Mouse (Mus musculus) midbrain, embryonic 12.5 days (tissue): ENCODE measurements around the gene Mmp9. TPM values are rescaled to one million over a fixed set of nuclear protein-coding genes. Genes with fewer than 3 reads are reported as not detected.
A peak's percentile ranks its signal among the peaks of the same experiment; 100 is the strongest.

Experiments
- ATAC-seq: fragments of 200-750 bp; cut with Nextera tagmentation; 2 replicates; pipeline ENCODE4 v1.8.0; 2017; ENCODE audit warnings: low read depth, moderate TSS enrichment, moderate library complexity; ENCODE audit not compliant: low FRiP score
- H3K27ac ChIP-seq: fragments of 300-500 bp; sonication (generic); replicated peaks from 2 replicates; pipeline ENCODE4 v1.5.1; 2016; ENCODE audit warnings: mild to moderate bottlenecking
- H3K27me3 ChIP-seq: fragments of 300-500 bp; sonication (generic); 2 replicates; pipeline ENCODE4 v1.6.1; 2016; ENCODE audit warnings: mild to moderate bottlenecking
- H3K36me3 ChIP-seq: fragments of 300-500 bp; sonication (generic); 2 replicates; pipeline ENCODE4 v1.6.1; 2016
- H3K4me1 ChIP-seq: fragments of 300-500 bp; sonication (generic); 2 replicates; pipeline ENCODE4 v1.6.1; 2016
- H3K4me2 ChIP-seq: fragments of 300-500 bp; sonication (generic); replicated peaks from 2 replicates; pipeline ENCODE4 v1.6.1; 2016; ENCODE audit warnings: mild to moderate bottlenecking, moderate library complexity
- H3K4me3 ChIP-seq: fragments of 300-500 bp; sonication (generic); 2 replicates; pipeline ENCODE4 v1.5.1; 2016; ENCODE audit warnings: mild to moderate bottlenecking
- H3K9ac ChIP-seq: fragments of 300-500 bp; sonication (generic); replicated peaks from 2 replicates; pipeline ENCODE4 v1.6.1; 2016; ENCODE audit warnings: mild to moderate bottlenecking, moderate library complexity
- H3K9me3 ChIP-seq: fragments of 300-500 bp; sonication (generic); 2 replicates; pipeline ENCODE4 v1.6.1; 2016; ENCODE audit warnings: mild to moderate bottlenecking
- WGBS: fragments of 180-500 bp; shearing (Covaris S2); methylation state at CpG from one replicate; pipeline ENCODE4 v1.1.7; 2016; 5-methylcytosine and 5-hydroxymethylcytosine counted together
- polyA plus RNA-seq: library from polyadenylated mRNA; unstranded; fragments of >200 nt; fragmentation: Nextera tagmentation; extraction: Ambion mirVana; gene quantifications from 2 replicates; pipeline ENCODE4 v1.2.1, GENCODE M21; 2016

Gene Mmp9
- polyA plus RNA-seq, 1 experiment from 2014 or later, result 6.2 TPM

- WGBS, result 83% methylated on average over 6 of the region's 6 CpGs
- ATAC-seq, result no peak
- no peaks in the 10 kb centered on the region for H3K36me3 ChIP-seq
- H3K4me2 ChIP-seq, result no peak overlapping the region
- H3K4me1 ChIP-seq, result peaks cover 12% of the 10 kb centered on the region
- H3K9me3 ChIP-seq, result no peaks in the 10 kb centered on the region
- H3K9ac ChIP-seq, result no peak overlapping the region
- H3K27ac ChIP-seq, result no peak overlapping the region
- H3K27me3 ChIP-seq, result peaks cover 52% of the 10 kb centered on the region
- H3K4me3 ChIP-seq, result no peak overlapping the region
Observed at GRCm38 (mm10) chr2:164975611-164976010, 35.0 kb downstream of the Mmp9 start.

- H3K4me2 ChIP-seq, result no peak overlapping the region
- 11% methylated on average over 7 of the region's 7 CpGs for WGBS
- ATAC-seq, result no peak
- H3K9me3 ChIP-seq, result no peaks in the 10 kb centered on the region
- no peak overlapping the region for H3K27ac ChIP-seq
- H3K4me3 ChIP-seq, result no peak overlapping the region
- no peaks in the 10 kb centered on the region for H3K36me3 ChIP-seq
- peaks cover 28% of the 10 kb centered on the region for H3K27me3 ChIP-seq
- H3K9ac ChIP-seq, result no peak overlapping the region
- H3K4me1 ChIP-seq, result peaks cover 7% of the 10 kb centered on the region; the same call in 1 of the 2 replicates
Observed at GRCm38 (mm10) chr2:164979749-164980148, 39.2 kb downstream of the Mmp9 start.

GRCm38 (mm10) chr2:164985962-164986361 is 45.4 kb downstream of the Mmp9 start:
- Histone ChIP-seq H3K27ac (no peak overlapping the region), H3K9ac (no peak overlapping the region), H3K4me2 (no peak overlapping the region), H3K9me3 (no peaks in the 10 kb centered on the region), H3K4me3 (no peak overlapping the region), H3K27me3 (peaks cover 13% of the 10 kb centered on the region; the same call in 1 of the 2 replicates), H3K4me1 (peaks cover 3% of the 10 kb centered on the region; the same call in 1 of the 2 replicates), H3K36me3 (no peaks in the 10 kb centered on the region)
- ATAC-seq, result no peak
- 84% methylated on average over 6 of the region's 6 CpGs for WGBS

DNA sequence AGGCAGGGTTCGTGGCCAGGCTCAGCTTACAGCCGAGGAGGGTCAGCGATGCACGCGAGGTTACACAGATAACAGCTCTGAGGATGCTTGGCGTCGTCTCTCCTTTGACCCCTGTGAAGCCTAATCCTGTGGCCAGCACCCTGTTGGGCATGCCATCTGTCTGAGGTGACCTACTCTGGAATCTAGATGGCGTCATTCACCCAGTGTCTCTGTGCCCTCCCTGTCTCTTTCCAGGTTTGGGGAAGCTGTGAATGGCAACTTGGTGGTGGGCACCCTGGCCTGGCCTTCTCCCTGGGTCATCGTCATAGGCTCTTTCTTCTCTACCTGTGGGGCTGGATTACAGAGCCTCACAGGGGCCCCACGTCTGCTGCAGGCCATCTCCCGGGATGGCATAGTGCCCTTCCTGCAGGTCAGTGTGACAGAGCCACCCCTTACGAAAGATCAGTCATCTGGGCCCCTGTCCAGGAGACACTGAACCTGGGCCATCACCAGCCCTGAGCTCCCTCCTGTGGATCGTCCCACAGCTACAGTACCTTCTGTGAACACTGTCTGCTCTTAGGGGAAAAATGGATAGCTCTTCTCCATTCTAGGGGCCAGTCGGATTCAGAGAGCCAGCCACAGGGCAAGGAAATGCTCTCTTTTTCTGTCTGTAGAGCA is 45.9 kb downstream of the Mmp9 start:
- WGBS, result 78% methylated on average over 14 of the region's 14 CpGs
- peaks cover 3% of the 10 kb centered on the region; the same call in 1 of the 2 replicates for H3K4me1 ChIP-seq
- no peak overlapping the region for H3K9ac ChIP-seq
- no peaks in the 10 kb centered on the region for H3K9me3 ChIP-seq
- H3K4me2 ChIP-seq, result no peak overlapping the region
- ATAC-seq, result no peak
- H3K4me3 ChIP-seq, result no peak overlapping the region
- peaks cover 13% of the 10 kb centered on the region; the same call in 1 of the 2 replicates for H3K27me3 ChIP-seq
- no peaks in the 10 kb centered on the region for H3K36me3 ChIP-seq
- H3K27ac ChIP-seq, result no peak overlapping the region

GRCm38 (mm10) chr2:164988777-164989176 is 48.2 kb downstream of the Mmp9 start:
- no peak for ATAC-seq
- H3K4me1 ChIP-seq, result peaks cover 3% of the 10 kb centered on the region; the same call in 1 of the 2 replicates
- H3K27ac ChIP-seq, result no peak overlapping the region
- H3K27me3 ChIP-seq, result peaks cover 5% of the 10 kb centered on the region; the same call in 1 of the 2 replicates
- H3K36me3 ChIP-seq, result no peaks in the 10 kb centered on the region
- WGBS, result 58% methylated on average over 13 of the region's 13 CpGs
- H3K9me3 ChIP-seq, result no peaks in the 10 kb centered on the region
- no peak overlapping the region for H3K4me3 ChIP-seq
- no peak overlapping the region for H3K9ac ChIP-seq
- no peak overlapping the region for H3K4me2 ChIP-seq

GRCm38 (mm10) chr2:164991111-164991510 is 50.5 kb downstream of the Mmp9 start:
- no peak overlapping the region for H3K4me2 ChIP-seq
- H3K4me3 ChIP-seq, result no peak overlapping the region
- H3K27me3 ChIP-seq, result peaks cover 20% of the 10 kb centered on the region
- no peak overlapping the region for H3K27ac ChIP-seq
- no peaks in the 10 kb centered on the region for H3K36me3 ChIP-seq
- no peak for ATAC-seq
- 86% methylated on average over 3 of the region's 3 CpGs for WGBS
- no peaks in the 10 kb centered on the region for H3K4me1 ChIP-seq
- H3K9ac ChIP-seq, result no peak overlapping the region
- no peaks in the 10 kb centered on the region for H3K9me3 ChIP-seq

GRCm38 (mm10) chr2:164991808-164992207 is 51.2 kb downstream of the Mmp9 start:
- Histone ChIP-seq H3K4me2 (no peak overlapping the region), H3K27me3 (peaks cover 27% of the 10 kb centered on the region), H3K9ac (no peak overlapping the region), H3K4me3 (no peak overlapping the region), H3K27ac (no peak overlapping the region), H3K4me1 (no peaks in the 10 kb centered on the region), H3K36me3 (no peaks in the 10 kb centered on the region), H3K9me3 (no peaks in the 10 kb centered on the region)
- ATAC-seq, result no peak
- 55% methylated on average over 10 of the region's 10 CpGs for WGBS

- Histone ChIP-seq H3K4me3 (no peak overlapping the region), H3K4me1 (peaks cover 16% of the 10 kb centered on the region), H3K9ac (no peak overlapping the region), H3K36me3 (peaks cover 5% of the 10 kb centered on the region; the same call in 1 of the 2 replicates), H3K27me3 (peaks cover 51% of the 10 kb centered on the region), H3K9me3 (no peaks in the 10 kb centered on the region), H3K27ac (no peak overlapping the region), H3K4me2 (no peak overlapping the region)
- 89% methylated on average over 11 of the region's 11 CpGs for WGBS
- ATAC-seq, result no peak
Observed at GRCm38 (mm10) chr2:164994156-164994555, 53.6 kb downstream of the Mmp9 start.

GRCm38 (mm10) chr2:164994659-164995428 is 54.3 kb downstream of the Mmp9 start:
- 57% methylated on average over 21 of the region's 21 CpGs for WGBS
- Histone ChIP-seq H3K36me3 (peaks cover 11% of the 10 kb centered on the region), H3K9ac (no peak overlapping the region), H3K27me3 (peaks cover 58% of the 10 kb centered on the region), H3K27ac (no peak overlapping the region), H3K4me2 (no peak overlapping the region), H3K9me3 (no peaks in the 10 kb centered on the region), H3K4me1 (peaks cover 16% of the 10 kb centered on the region), H3K4me3 (no peak overlapping the region)
- ATAC-seq, result no peak

- no peaks in the 10 kb centered on the region for H3K9me3 ChIP-seq
- peaks cover 16% of the 10 kb centered on the region for H3K4me1 ChIP-seq
- H3K4me3 ChIP-seq, result no peak overlapping the region
- peaks cover 23% of the 10 kb centered on the region for H3K36me3 ChIP-seq
- H3K27ac ChIP-seq, result no peak overlapping the region
- no peak overlapping the region for H3K9ac ChIP-seq
- no peak for ATAC-seq
- peaks cover 67% of the 10 kb centered on the region for H3K27me3 ChIP-seq
- 61% methylated on average over 11 of the region's 11 CpGs for WGBS
- H3K4me2 ChIP-seq, result no peak overlapping the region
Observed at GRCm38 (mm10) chr2:164995976-164996375, 55.4 kb downstream of the Mmp9 start.

GRCm38 (mm10) chr2:164996848-164997720 is 56.5 kb downstream of the Mmp9 start:
- Histone ChIP-seq H3K36me3 (peaks cover 34% of the 10 kb centered on the region), H3K4me3 (peak overlapping the region; percentile 28), H3K9me3 (no peaks in the 10 kb centered on the region), H3K27ac (no peak overlapping the region), H3K4me1 (peaks cover 16% of the 10 kb centered on the region), H3K4me2 (peak overlapping the region; percentile 43), H3K27me3 (peaks cover 67% of the 10 kb centered on the region), H3K9ac (peak overlapping the region; percentile 4; the same call in 1 of the 2 replicates)
- 11% methylated on average over 49 of the region's 49 CpGs for WGBS
- no peak for ATAC-seq
